ENCODE assay signal across 20 mouse cellular contexts in the genomic region with DNA sequence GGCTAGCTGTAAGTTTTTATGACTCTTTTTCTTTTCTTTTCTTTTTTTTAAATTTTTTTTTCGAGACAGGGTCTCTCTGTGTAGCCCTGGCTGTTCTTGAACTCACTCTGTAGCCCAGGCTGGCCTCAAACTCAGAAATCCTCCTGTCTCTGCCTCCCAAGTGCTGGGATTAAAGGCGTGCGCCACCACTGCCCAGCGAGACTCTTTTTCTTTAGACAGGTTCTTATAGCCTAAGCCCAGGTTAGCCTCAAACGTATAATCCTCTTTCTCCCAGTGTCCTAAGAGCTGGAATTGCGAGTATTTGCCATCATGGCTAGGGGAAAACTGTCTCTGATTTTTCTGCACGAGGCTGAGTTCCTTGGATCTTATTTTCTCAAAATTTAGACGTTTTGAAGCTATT. TPM values are rescaled to one million over a fixed set of nuclear protein-coding genes. Genes with fewer than 3 reads are reported as not detected.
DNase-seq lines count a peak whose midpoint lies in the region; ATAC-seq lines count a peak whose summit lies in the region.
"Had no signal": no experiment of that assay in that cellular context is flagged by ENCODE, and none has a peak within 500 bp of the region (broad histone marks: within the 10 kb centered on the region; RNA-seq: fewer than 3 reads in every experiment).

No protein-coding gene starts in this region.

- no peaks in the 10 kb centered on the region for H3K36me3 ChIP-seq in heart, embryonic 11.5 days (ENCODE audit: control insufficient read depth, insufficient read depth, low read length)
- peaks cover 6% of the 10 kb centered on the region for H3K36me3 ChIP-seq in heart, embryonic 10.5 days
- H3K36me3 ChIP-seq in heart, embryonic 12.5 days, result peaks cover 3% of the 10 kb centered on the region; the same call in 1 of the 2 replicates

- H3K9me3 ChIP-seq in heart, embryonic 11.5 days (replicated peaks; ENCODE audit: control insufficient read depth, low read length), result no peaks in the 10 kb centered on the region
- no peaks in the 10 kb centered on the region for H3K9me3 ChIP-seq in heart, embryonic 10.5 days
- no peaks in the 10 kb centered on the region for H3K9me3 ChIP-seq in heart, embryonic 12.5 days (replicated peaks)
- H3K9me3 ChIP-seq: G1E had no signal

- no peak overlapping the region for H3K27ac ChIP-seq in heart, embryonic 11.5 days (ENCODE audit: low read depth, low read length)
- H3K27ac ChIP-seq in heart, embryonic 10.5 days, result no peak overlapping the region
- H3K27ac ChIP-seq in heart, embryonic 12.5 days (ENCODE audit: poor library complexity, severe bottlenecking), result no peak overlapping the region

- peaks cover 14% of the 10 kb centered on the region for H3K4me1 ChIP-seq in heart, embryonic 11.5 days (ENCODE audit: control insufficient read depth, insufficient read depth, low read length)
- H3K4me1 ChIP-seq in heart, embryonic 10.5 days, result peaks cover 18% of the 10 kb centered on the region
- peaks cover 19% of the 10 kb centered on the region for H3K4me1 ChIP-seq in heart, embryonic 12.5 days (replicated peaks)

- no peak overlapping the region for H3K4me2 ChIP-seq in heart, embryonic 11.5 days
- no peak overlapping the region for H3K4me2 ChIP-seq in heart, embryonic 12.5 days

- WGBS in heart, embryonic 11.5 days (ENCODE audit: insufficient replicate concordance), result 77% methylated on average over 8 of the region's 8 CpGs
- WGBS in heart, embryonic 10.5 days, result 76% methylated on average over 8 of the region's 8 CpGs
- WGBS in heart, embryonic 12.5 days, result 78% methylated on average over 8 of the region's 8 CpGs

- no peaks in the 10 kb centered on the region for H3K27me3 ChIP-seq in heart, embryonic 11.5 days (ENCODE audit: control insufficient read depth, insufficient read depth, low read length)
- 0 out of 2 replicates have a peak, but pooled peaks cover 4% of the 10 kb centered on the region for H3K27me3 ChIP-seq in heart, embryonic 10.5 days (ENCODE audit: insufficient read depth, poor library complexity, severe bottlenecking)
- no peaks in the 10 kb centered on the region for H3K27me3 ChIP-seq in heart, embryonic 12.5 days (replicated peaks)
- H3K27me3 ChIP-seq: CH12.LX, Patski had no signal

- no peak overlapping the region for H3K9ac ChIP-seq in heart, embryonic 11.5 days (ENCODE audit: low read depth, low read length)
- H3K9ac ChIP-seq in heart, embryonic 12.5 days, result no peak overlapping the region

- peak; percentile 58 for DNase-seq in heart, adult 11 months
- peak; percentile 52 for DNase-seq in heart, embryonic 10.5 days (ENCODE audit: low spot score)
- DNase-seq: adrenal gland, adult 2 months; adrenal gland, adult 8-10 months; adrenal gland, postnatal 10 days; adrenal gland, postnatal 14 days; adrenal gland, postnatal 25 days; adrenal gland, postnatal 36 days; B cell, adult 2 months; cerebellum, adult 11 months; cerebellum, adult 11-12 months; cerebellum, adult 18-20 months had no signal

- ATAC-seq in heart, embryonic 11.5 days (replicated peaks; ENCODE audit: insufficient number of reproducible peaks, low FRiP score, low TSS enrichment), result no peak
- ATAC-seq in heart, embryonic 12.5 days (ENCODE audit: insufficient number of reproducible peaks, low FRiP score), result no peak
- ATAC-seq: activated CD4-positive, CD25-positive, alpha-beta regulatory T cell, adult 4 months; CD4-positive, CD25-positive, alpha-beta regulatory T cell, adult 4 months; Patski had no signal

- no peak overlapping the region for H3K4me3 ChIP-seq in heart, embryonic 11.5 days (ENCODE audit: low read depth, low read length)
- no peak overlapping the region for H3K4me3 ChIP-seq in heart, embryonic 10.5 days
- H3K4me3 ChIP-seq in heart, embryonic 12.5 days, result no peak overlapping the region

RNA-seq across cellular contexts. Expression of a gene that starts 1.7 kb away (rescaled TPM):
- polyA plus RNA-seq in heart, embryonic 11.5 days (2014; fragmentation: Nextera tagmentation; extraction: Ambion mirVana), result 33.6 and 38.3 TPM in 2 replicates
- polyA plus RNA-seq in heart, embryonic 10.5 days (2016; fragmentation: Nextera tagmentation; extraction: Ambion mirVana), result 31.4 and 33.6 TPM in 2 replicates
- 40.2 and 40.3 TPM in 2 replicates for polyA plus RNA-seq in heart, embryonic 12.5 days (2016; fragmentation: Nextera tagmentation; extraction: Ambion mirVana)

RNA-seq across cellular contexts. Expression of a gene that starts 12.1 kb away (rescaled TPM):
- 1.1 and 1.5 TPM in 2 replicates for polyA plus RNA-seq in heart, embryonic 11.5 days (2014; fragmentation: Nextera tagmentation; extraction: Ambion mirVana)
- 1.3 and 1.9 TPM in 2 replicates for polyA plus RNA-seq in heart, embryonic 10.5 days (2016; fragmentation: Nextera tagmentation; extraction: Ambion mirVana)
- polyA plus RNA-seq in heart, embryonic 12.5 days (2016; fragmentation: Nextera tagmentation; extraction: Ambion mirVana), result 1.3 and 1.4 TPM in 2 replicates
- polyA plus RNA-seq: C2C12, G1E had no signal
